ENCODE assay signal across 17 mouse cellular contexts in genomic region chr12:79579018-79579585, GRCm38 (mm10).
DNase-seq lines count a peak whose midpoint lies in the region; ATAC-seq lines count a peak whose summit lies in the region.
"Had no signal": no experiment of that assay in that cellular context is flagged by ENCODE, and none has a peak within 500 bp of the region (broad histone marks: within the 10 kb centered on the region; RNA-seq: fewer than 3 reads in every experiment).

No protein-coding gene starts in this region.

- H3K4me2 ChIP-seq in heart, embryonic 12.5 days, result no peak overlapping the region
- H3K4me2 ChIP-seq in limb, embryonic 13.5 days (replicated peaks), result no peak overlapping the region
- H3K4me2 ChIP-seq in embryonic facial prominence, embryonic 15.5 days (replicated peaks), result no peak overlapping the region
- H3K4me2 ChIP-seq in limb, embryonic 15.5 days, result no peak overlapping the region
- H3K4me2 ChIP-seq: heart, embryonic 11.5 days; liver, embryonic 12.5 days; midbrain, embryonic 12.5 days had no signal

- no peak overlapping the region for H3K9ac ChIP-seq in heart, embryonic 12.5 days
- H3K9ac ChIP-seq in limb, embryonic 13.5 days, result no peak overlapping the region
- no peak overlapping the region for H3K9ac ChIP-seq in embryonic facial prominence, embryonic 15.5 days
- H3K9ac ChIP-seq in limb, embryonic 15.5 days, result no peak overlapping the region
- H3K9ac ChIP-seq: liver, embryonic 12.5 days; midbrain, embryonic 12.5 days had no signal

- no peaks in the 10 kb centered on the region for H3K27me3 ChIP-seq in heart, embryonic 12.5 days (replicated peaks)
- H3K27me3 ChIP-seq in limb, embryonic 13.5 days, result no peaks in the 10 kb centered on the region
- no peaks in the 10 kb centered on the region for H3K27me3 ChIP-seq in limb, embryonic 10.5 days (ENCODE audit: low read depth, poor library complexity, severe bottlenecking)
- H3K27me3 ChIP-seq in embryonic facial prominence, embryonic 15.5 days, result no peaks in the 10 kb centered on the region
- H3K27me3 ChIP-seq in limb, embryonic 15.5 days, result no peaks in the 10 kb centered on the region
- H3K27me3 ChIP-seq: liver, embryonic 12.5 days; midbrain, embryonic 12.5 days had no signal

- no peaks in the 10 kb centered on the region for H3K4me1 ChIP-seq in heart, embryonic 12.5 days (replicated peaks)
- H3K4me1 ChIP-seq in limb, embryonic 13.5 days, result peaks cover 14% of the 10 kb centered on the region
- no peaks in the 10 kb centered on the region for H3K4me1 ChIP-seq in limb, embryonic 10.5 days
- peaks cover 13% of the 10 kb centered on the region for H3K4me1 ChIP-seq in embryonic facial prominence, embryonic 15.5 days
- peaks cover 10% of the 10 kb centered on the region for H3K4me1 ChIP-seq in limb, embryonic 15.5 days
- H3K4me1 ChIP-seq: liver, embryonic 12.5 days had no signal

- H3K9me3 ChIP-seq in heart, embryonic 12.5 days (replicated peaks), result no peaks in the 10 kb centered on the region
- no peaks in the 10 kb centered on the region for H3K9me3 ChIP-seq in limb, embryonic 13.5 days
- H3K9me3 ChIP-seq in limb, embryonic 10.5 days (replicated peaks), result no peaks in the 10 kb centered on the region
- H3K9me3 ChIP-seq in embryonic facial prominence, embryonic 15.5 days (replicated peaks), result no peaks in the 10 kb centered on the region
- no peaks in the 10 kb centered on the region for H3K9me3 ChIP-seq in limb, embryonic 15.5 days
- H3K9me3 ChIP-seq: liver, embryonic 12.5 days; midbrain, embryonic 12.5 days had no signal

- H3K27ac ChIP-seq in heart, embryonic 12.5 days (ENCODE audit: poor library complexity, severe bottlenecking), result no peak overlapping the region
- H3K27ac ChIP-seq in limb, embryonic 13.5 days, result peak overlapping the region; percentile 10; the same call in 1 of the 2 replicates
- H3K27ac ChIP-seq in limb, embryonic 10.5 days, result no peak overlapping the region
- H3K27ac ChIP-seq in embryonic facial prominence, embryonic 15.5 days (replicated peaks), result peak overlapping the region; percentile 60
- 0 out of 2 replicates have a peak overlapping the region, but pooled peaks have one; percentile 24 for H3K27ac ChIP-seq in limb, embryonic 15.5 days
- H3K27ac ChIP-seq: liver, embryonic 12.5 days; macrophage; midbrain, embryonic 12.5 days had no signal

- no peak for ATAC-seq in heart, embryonic 12.5 days (ENCODE audit: insufficient number of reproducible peaks, low FRiP score)
- no peak for ATAC-seq in limb, embryonic 13.5 days (ENCODE audit: low FRiP score, low read depth)
- no peak for ATAC-seq in embryonic facial prominence, embryonic 15.5 days (ENCODE audit: insufficient number of reproducible peaks, low FRiP score, low TSS enrichment, low read depth)
- ATAC-seq in limb, embryonic 15.5 days (ENCODE audit: insufficient number of reproducible peaks, low FRiP score, low TSS enrichment, low read depth), result no peak; the same call in 1 of the 2 replicates
- ATAC-seq: liver, embryonic 12.5 days had no signal

- H3K4me3 ChIP-seq in heart, embryonic 12.5 days, result no peak overlapping the region
- H3K4me3 ChIP-seq in limb, embryonic 13.5 days, result no peak overlapping the region
- no peak overlapping the region for H3K4me3 ChIP-seq in limb, embryonic 10.5 days
- H3K4me3 ChIP-seq in embryonic facial prominence, embryonic 15.5 days (replicated peaks), result no peak overlapping the region
- H3K4me3 ChIP-seq in limb, embryonic 15.5 days, result no peak overlapping the region
- H3K4me3 ChIP-seq: liver, embryonic 12.5 days; midbrain, embryonic 12.5 days; myocyte had no signal

- whole genome bisulfite sequencing in heart, embryonic 12.5 days, result 71% methylated on average over 6 of the region's 6 CpGs
- WGBS in limb, embryonic 13.5 days, result 66% methylated on average over 6 of the region's 6 CpGs
- whole genome bisulfite sequencing in limb, embryonic 10.5 days, result 92% methylated on average over 6 of the region's 6 CpGs
- WGBS in embryonic facial prominence, embryonic 15.5 days, result 45% methylated on average over 6 of the region's 6 CpGs
- WGBS in limb, embryonic 15.5 days, result 45% methylated on average over 6 of the region's 6 CpGs

- DNase-seq in heart, adult 18-20 months, result peak; percentile 36 to 40
- no peak for DNase-seq in limb, embryonic 10.5 days (ENCODE audit: low spot score)
- no peak for DNase-seq in frontal cortex, postnatal 25 days (ENCODE audit: low spot score in 2 of 2)
- DNase-seq: cerebellum, adult 11-12 months; kidney, postnatal 14 days; right cerebral cortex, adult 18-20 months; spleen, adult 18-20 months; thymus, postnatal 25 days had no signal

- H3K36me3 ChIP-seq in heart, embryonic 12.5 days, result no peaks in the 10 kb centered on the region
- H3K36me3 ChIP-seq in limb, embryonic 13.5 days, result no peaks in the 10 kb centered on the region
- no peaks in the 10 kb centered on the region for H3K36me3 ChIP-seq in limb, embryonic 10.5 days
- no peaks in the 10 kb centered on the region for H3K36me3 ChIP-seq in embryonic facial prominence, embryonic 15.5 days
- no peaks in the 10 kb centered on the region for H3K36me3 ChIP-seq in limb, embryonic 15.5 days
- H3K36me3 ChIP-seq: liver, embryonic 12.5 days; midbrain, embryonic 12.5 days had no signal

Comparison
In these comparisons a context has a peak if more than half of its experiments do, and no peak if none do; other contexts are left out.
1. H3K27ac ChIP-seq: peak in limb, embryonic 13.5 days (single experiment), embryonic facial prominence, embryonic 15.5 days (single experiment) and limb, embryonic 15.5 days (single experiment); none in heart, embryonic 12.5 days (single experiment) and limb, embryonic 10.5 days (single experiment).
2. DNase-seq: peak in heart, adult 18-20 months (2 of 2); none in limb, embryonic 10.5 days (single experiment) and frontal cortex, postnatal 25 days (0 of 2).